Mouse (Mus musculus): ENCODE results near the gene Elavl3. TPM values are rescaled to one million over a fixed set of nuclear protein-coding genes. Genes with fewer than 3 reads are reported as not detected.

Gene Elavl3
- total RNA-seq, 2 experiments from 2014 or later: 144 TPM

Other genes starting within 250 kb of the Elavl3 start
- gene Angptl8, start 216.5 kb downstream of the Elavl3 start, total RNA-seq (2021): not detected
- 10 to 100 TPM; 12.7 to 18.2 TPM for gene Dock6, start 199.4 kb downstream of the Elavl3 start, total RNA-seq (2021)
- 10 to 100 TPM; 13.8 to 14.0 TPM for gene Rab3d, start 133.8 kb downstream of the Elavl3 start, total RNA-seq (2021)
- 10 to 100 TPM; 18.3 to 18.8 TPM for gene Ccdc159, start 124.6 kb downstream of the Elavl3 start, total RNA-seq (2021)
- 10 to 100 TPM; 33.5 to 39.8 TPM for gene Tmem205, start 124.5 kb downstream of the Elavl3 start, total RNA-seq (2021)
- gene Plppr2, start 115.0 kb downstream of the Elavl3 start, total RNA-seq (2021): 100 to 1,000 TPM; 171 to 178 TPM
- gene Swsap1, start 96.3 kb downstream of the Elavl3 start, total RNA-seq (2021): 10 to 100 TPM; 13.1 to 14.1 TPM
- gene Epor, start 88.5 kb downstream of the Elavl3 start, total RNA-seq (2021): 10 to 100 TPM; 10.7 to 12.9 TPM
- gene Rgl3, start 62.6 kb downstream of the Elavl3 start, total RNA-seq (2021): 1 to 10 TPM; 3.7 to 4.0 TPM
- 1 to 10 TPM; 8.1 TPM for gene Ccdc151, start 49.4 kb downstream of the Elavl3 start, total RNA-seq (2021)
- gene Prkcsh, start 49.2 kb downstream of the Elavl3 start, total RNA-seq (2021): 10 to 100 TPM; 91.4 to 95.1 TPM
- 1 to 10 TPM; 1.4 to 3.8 TPM for gene Gm49318, start 19.2 kb upstream of the Elavl3 start, total RNA-seq (2021)
- 10 to 100 TPM; 19.8 to 21.1 TPM for gene Zfp653, start 19.4 kb upstream of the Elavl3 start, total RNA-seq (2021)
- 10 to 100 TPM; 43.0 to 49.9 TPM for gene Ecsit, start 33.4 kb upstream of the Elavl3 start, total RNA-seq (2021)
- under 1 TPM; 0.56 to 0.87 TPM for gene Cnn1, start 47.2 kb upstream of the Elavl3 start, total RNA-seq (2021)
- gene Elof1, start 65.1 kb upstream of the Elavl3 start, total RNA-seq (2021): 10 to 100 TPM; 64.7 to 65.0 TPM
- gene Acp5, start 83.7 kb upstream of the Elavl3 start, total RNA-seq (2021): under 1 TPM; 0.59 to 0.63 TPM
- 10 to 100 TPM; 39.8 to 40.6 TPM for gene Pigyl, start 104.8 kb upstream of the Elavl3 start, total RNA-seq (2021)
- gene Zfp872, start 136.1 kb upstream of the Elavl3 start, total RNA-seq (2021): not detected
- gene Zfp809, start 173.7 kb upstream of the Elavl3 start, total RNA-seq (2021): 10 to 100 TPM; 20.4 to 21.0 TPM
- gene Zfp599, start 207.9 kb upstream of the Elavl3 start, total RNA-seq (2021): 1 to 10 TPM; 4.3 to 4.4 TPM

Measured in left cerebral cortex, adult 18-20 months (tissue).